Mouse (Mus musculus) testis, postnatal 10 days (tissue): ENCODE measurements around the gene Hormad1.
"Not testable (repeated sequence)": the region's sequence is repeated elsewhere in the genome, so short reads cannot be mapped to it uniquely, and the experiment has no call there.

Experiments used
- DNase-seq: peaks from one replicate; pipeline ENCODE4 v3.0.0; 2021; ENCODE audit warnings: low spot score

Hormad1 gene

GRCm38 (mm10) chr3:95561826-95562225 lies 2.3 kb downstream of the Hormad1 start:
- DNase-seq: no peak

- no peak for DNase-seq
Measured at GRCm38 (mm10) chr3:95569585-95569984, 10.1 kb downstream of the Hormad1 start.

- DNase-seq: no peak
Measured at GRCm38 (mm10) chr3:95587754-95588603, 28.5 kb downstream of the Hormad1 start.

- DNase-seq: peak; percentile 89
Measured at GRCm38 (mm10) chr3:95588604-95589086, 29.2 kb downstream of the Hormad1 start, which contains the start of gene Golph3l. TSS of gene Golph3l (plus strand) at chr3:95588934.

GRCm38 (mm10) chr3:95598734-95599133 lies 39.3 kb downstream of the Hormad1 start:
- DNase-seq: no peak

- DNase-seq: no peak
Measured at GRCm38 (mm10) chr3:95601287-95601686, 41.8 kb downstream of the Hormad1 start.

- no peak for DNase-seq
Measured at GRCm38 (mm10) chr3:95606096-95606495, 46.6 kb downstream of the Hormad1 start.

- no peak for DNase-seq
Measured at GRCm38 (mm10) chr3:95609195-95609594, 49.7 kb downstream of the Hormad1 start.

GRCm38 (mm10) chr3:95613996-95614395 lies 54.5 kb downstream of the Hormad1 start:
- DNase-seq: no peak

GRCm38 (mm10) chr3:95618511-95618910 lies 59.0 kb downstream of the Hormad1 start:
- no peak for DNase-seq

- DNase-seq: no peak
Measured at GRCm38 (mm10) chr3:95621241-95621640, 61.8 kb downstream of the Hormad1 start.

GRCm38 (mm10) chr3:95622421-95622820 lies 62.9 kb downstream of the Hormad1 start:
- DNase-seq: not testable (repeated sequence)

- DNase-seq: peak; percentile 33
Measured at GRCm38 (mm10) chr3:95623551-95623950, 64.1 kb downstream of the Hormad1 start.

GRCm38 (mm10) chr3:95623991-95624515 lies 64.6 kb downstream of the Hormad1 start:
- not testable (repeated sequence) for DNase-seq

- DNase-seq: peak; percentile 94
Measured at GRCm38 (mm10) chr3:95624628-95625503, 65.4 kb downstream of the Hormad1 start, which contains the start of gene Ensa. TSS of gene Ensa (plus strand) at chr3:95624993.

- no peak for DNase-seq
Measured at GRCm38 (mm10) chr3:95627763-95628162, 68.3 kb downstream of the Hormad1 start.

GRCm38 (mm10) chr3:95629755-95630154 lies 70.3 kb downstream of the Hormad1 start:
- no peak for DNase-seq

GRCm38 (mm10) chr3:95630856-95631255 lies 71.4 kb downstream of the Hormad1 start:
- DNase-seq: no peak

GRCm38 (mm10) chr3:95631304-95631703 lies 71.8 kb downstream of the Hormad1 start:
- DNase-seq: no peak

GRCm38 (mm10) chr3:95632648-95633588 lies 73.4 kb downstream of the Hormad1 start:
- DNase-seq: no peak

- no peak for DNase-seq
Measured at GRCm38 (mm10) chr3:95635636-95636035, 76.2 kb downstream of the Hormad1 start.
